Mouse (Mus musculus) CH12.LX (cell line): ENCODE results near the gene Comt. TPM values are rescaled to one million over a fixed set of nuclear protein-coding genes. Genes with fewer than 3 reads are reported as not detected.

Experiments used
- DNase-seq: peaks from one replicate; pipeline ENCODE4 v3.0.0-alpha.2; 2013; ENCODE audit errors: extremely low read depth
- H3K27ac ChIP-seq: 2 replicates; pipeline ENCODE4 v1.5.1; 2012; ENCODE audit warnings: low read depth, mild to moderate bottlenecking, control low read depth, moderate library complexity; ENCODE audit not compliant: insufficient read depth
- H3K27me3 ChIP-seq: replicated peaks from 2 replicates; pipeline ENCODE3; 2012; ENCODE audit warnings: inconsistent platforms
- H3K36me3 ChIP-seq, 2 experiments: replicated peaks in 1 of 2; 2 replicates each; pipeline versions ENCODE3 to v1.6.1; 2012; ENCODE audit warnings: inconsistent platforms in 1 of 2, low read length in 1 of 2, mild to moderate bottlenecking in 1 of 2, mixed read lengths in 1 of 2, moderate library complexity in 1 of 2; ENCODE audit not compliant: control insufficient read depth in 1 of 2, insufficient read depth in 1 of 2
- H3K4me1 ChIP-seq, 2 experiments: 2 replicates each; pipeline ENCODE4 v1.6.1; 2012; ENCODE audit warnings: inconsistent platforms in 1 of 2, moderate library complexity in 1 of 2; ENCODE audit not compliant: insufficient read depth in 2 of 2, control insufficient read depth in 1 of 2
- H3K4me2 ChIP-seq: 2 replicates; pipeline ENCODE4 v1.6.1; 2012; ENCODE audit warnings: low read depth, mild to moderate bottlenecking, control low read depth; ENCODE audit not compliant: poor library complexity, insufficient read depth, severe bottlenecking
- H3K4me3 ChIP-seq, 3 experiments: fragments of 150-350 bp in 1 of 3; sonication (generic) in 1 of 3; replicated peaks in 1 of 3; 2 replicates each; pipeline versions ENCODE3 to v1.5.1; 2011 to 2012; ENCODE audit warnings: low read depth in 2 of 3, low read length in 2 of 3, mild to moderate bottlenecking in 2 of 3, moderate library complexity in 2 of 3, control low read depth in 1 of 3, improper control_type of control experiment in 1 of 3, inconsistent platforms in 1 of 3, mixed read lengths in 1 of 3; ENCODE audit not compliant: poor library complexity in 1 of 3
- H3K79me2 ChIP-seq: replicated peaks from 2 replicates; pipeline ENCODE4 v1.6.1; 2012; ENCODE audit warnings: mild to moderate bottlenecking, moderate library complexity; ENCODE audit not compliant: control insufficient read depth, poor library complexity, insufficient read depth, severe bottlenecking; ENCODE audit errors: extremely low read depth
- H3K9ac ChIP-seq: 2 replicates; pipeline ENCODE4 v1.6.1; 2012; ENCODE audit warnings: low read depth, mild to moderate bottlenecking, control low read depth, moderate library complexity; ENCODE audit not compliant: insufficient read depth
- H3K9me3 ChIP-seq: replicated peaks from 2 replicates; pipeline ENCODE3; 2012; ENCODE audit warnings: low read length, inconsistent platforms, mixed read lengths
- BHLHE40 ChIP-seq: IDR thresholded peaks from 2 replicates; pipeline ENCODE4 v1.6.1; 2011; ENCODE audit warnings: mild to moderate bottlenecking, low read depth, low read length, improper control_type of control experiment
- CHD1 ChIP-seq: IDR thresholded peaks from 2 replicates; pipeline ENCODE4 v1.6.1; 2012; ENCODE audit warnings: low read depth, low read length, improper control_type of control experiment, inconsistent platforms
- CHD2 ChIP-seq: IDR thresholded peaks from 2 replicates; pipeline ENCODE4 v1.6.1; 2011; ENCODE audit warnings: low read length, improper control_type of control experiment
- CTCF ChIP-seq, 2 experiments: IDR thresholded peaks in 1 of 2; conservative IDR thresholded peaks in 1 of 2; 2 replicates each; pipeline ENCODE4 v1.5.1; 2011 to 2012; ENCODE audit warnings: low read depth in 2 of 2, low read length in 2 of 2, improper control_type of control experiment in 1 of 2, inconsistent platforms in 1 of 2, mild to moderate bottlenecking in 1 of 2, moderate library complexity in 1 of 2
- E2F4 ChIP-seq: IDR thresholded peaks from 2 replicates; pipeline ENCODE4 v1.6.1; 2011; ENCODE audit warnings: low read depth, low read length, improper control_type of control experiment; ENCODE audit not compliant: insufficient replicate concordance
- ETS1 ChIP-seq: conservative IDR thresholded peaks from 2 replicates; pipeline ENCODE4 v1.6.1; 2012; ENCODE audit warnings: low read depth, mild to moderate bottlenecking, inconsistent platforms, low read length, improper control_type of control experiment, moderate library complexity
- GABPA ChIP-seq: IDR thresholded peaks from 2 replicates; pipeline ENCODE4 v1.6.1; 2012; ENCODE audit warnings: low read depth, low read length, improper control_type of control experiment, inconsistent platforms; ENCODE audit not compliant: insufficient replicate concordance
- JUN ChIP-seq: IDR thresholded peaks from 2 replicates; pipeline ENCODE4 v1.6.1; 2011; ENCODE audit warnings: low read depth, mild to moderate bottlenecking, low read length, improper control_type of control experiment, moderate library complexity; ENCODE audit not compliant: insufficient read depth
- JUND ChIP-seq: conservative IDR thresholded peaks from 2 replicates; pipeline ENCODE4 v1.6.1; 2011; ENCODE audit warnings: low read depth, low read length, improper control_type of control experiment
- MAX ChIP-seq: IDR thresholded peaks from 2 replicates; pipeline ENCODE4 v1.6.1; 2011; ENCODE audit warnings: low read length, improper control_type of control experiment
- NELFE ChIP-seq: IDR thresholded peaks from 2 replicates; pipeline ENCODE4 v1.6.1; 2011; ENCODE audit warnings: low read depth, low read length, improper control_type of control experiment
- NRF1 ChIP-seq: IDR thresholded peaks from 2 replicates; pipeline ENCODE4 v1.6.1; 2014; ENCODE audit warnings: low read depth, mild to moderate bottlenecking, inconsistent platforms, low read length, improper control_type of control experiment, moderate library complexity
- POLR2A ChIP-seq: IDR thresholded peaks from 2 replicates; pipeline ENCODE4 v1.6.1; 2011; ENCODE audit warnings: low read depth, mild to moderate bottlenecking, improper control_type of control experiment, low read length
- RAD21 ChIP-seq: IDR thresholded peaks from 2 replicates; pipeline ENCODE4 v1.6.1; 2011; ENCODE audit warnings: low read depth, mild to moderate bottlenecking, low read length, improper control_type of control experiment, moderate library complexity
- RCOR1 ChIP-seq: conservative IDR thresholded peaks from 2 replicates; pipeline ENCODE4 v1.6.1; 2012; ENCODE audit warnings: low read depth, mild to moderate bottlenecking, inconsistent platforms, low read length, improper control_type of control experiment
- SMC3 ChIP-seq: IDR thresholded peaks from 2 replicates; pipeline ENCODE4 v1.6.1; 2011; ENCODE audit warnings: low read depth, low read length, improper control_type of control experiment
- TBP ChIP-seq: conservative IDR thresholded peaks from 2 replicates; pipeline ENCODE4 v1.6.1; 2011; ENCODE audit warnings: low read depth, low read length, improper control_type of control experiment
- USF1 ChIP-seq: IDR thresholded peaks from 2 replicates; pipeline ENCODE4 v1.6.1; 2014; ENCODE audit warnings: low read depth, mild to moderate bottlenecking, inconsistent platforms, low read length, improper control_type of control experiment
- USF2 ChIP-seq: conservative IDR thresholded peaks from 2 replicates; pipeline ENCODE4 v1.6.1; 2011; ENCODE audit warnings: low read depth, low read length, improper control_type of control experiment
- ZKSCAN1 ChIP-seq: IDR thresholded peaks from 2 replicates; pipeline ENCODE4 v1.6.1; 2012; ENCODE audit warnings: low read depth, inconsistent platforms, low read length, improper control_type of control experiment, borderline replicate concordance
- ZNF384 ChIP-seq: IDR thresholded peaks from 2 replicates; pipeline ENCODE4 v1.6.1; 2012; ENCODE audit warnings: low read depth, low read length, improper control_type of control experiment, inconsistent platforms
- dilution Hi-C: fragments of 300-500 bp; cut with MboI; formaldehyde crosslinking; loops from 2 replicates; pipeline ENCODE4 v1.14.3; 2020; ENCODE audit warnings: low sequenced_read_pairs; ENCODE audit not compliant: extremely low pct_unique_long_range_greater_than_20kb, extremely low pct_ligation_motif_present
- in situ Hi-C: fragments of 300-500 bp; cut with MboI; formaldehyde crosslinking; loops from 3 replicates; pipeline ENCODE4 v1.14.3; 2019; ENCODE audit warnings: low sequenced_read_pairs, low pct_ligation_motif_present, low pct_unique_long_range_greater_than_20kb, mixed read lengths
- polyA plus RNA-seq: library from polyadenylated mRNA; unstranded; fragments of >175 nt; gene quantifications from 2 replicates; pipeline ENCODE4 v1.2.1, GENCODE M21; 2012; ENCODE audit warnings: low read depth; ENCODE audit not compliant: insufficient read length
- total RNA-seq, 2 experiments: library from RNA; depleted of rRNA; stranded (reverse); fragments of 300-350 nt in 1 of 2; fragments of >200 nt in 1 of 2; gene quantifications; 2 replicates each; pipeline ENCODE4 v1.2.3; 2012 to 2014

Gene Comt
- total and polyA plus RNA-seq, 3 experiments = 74.0 to 91.6 (median 84.8) TPM

DNA sequence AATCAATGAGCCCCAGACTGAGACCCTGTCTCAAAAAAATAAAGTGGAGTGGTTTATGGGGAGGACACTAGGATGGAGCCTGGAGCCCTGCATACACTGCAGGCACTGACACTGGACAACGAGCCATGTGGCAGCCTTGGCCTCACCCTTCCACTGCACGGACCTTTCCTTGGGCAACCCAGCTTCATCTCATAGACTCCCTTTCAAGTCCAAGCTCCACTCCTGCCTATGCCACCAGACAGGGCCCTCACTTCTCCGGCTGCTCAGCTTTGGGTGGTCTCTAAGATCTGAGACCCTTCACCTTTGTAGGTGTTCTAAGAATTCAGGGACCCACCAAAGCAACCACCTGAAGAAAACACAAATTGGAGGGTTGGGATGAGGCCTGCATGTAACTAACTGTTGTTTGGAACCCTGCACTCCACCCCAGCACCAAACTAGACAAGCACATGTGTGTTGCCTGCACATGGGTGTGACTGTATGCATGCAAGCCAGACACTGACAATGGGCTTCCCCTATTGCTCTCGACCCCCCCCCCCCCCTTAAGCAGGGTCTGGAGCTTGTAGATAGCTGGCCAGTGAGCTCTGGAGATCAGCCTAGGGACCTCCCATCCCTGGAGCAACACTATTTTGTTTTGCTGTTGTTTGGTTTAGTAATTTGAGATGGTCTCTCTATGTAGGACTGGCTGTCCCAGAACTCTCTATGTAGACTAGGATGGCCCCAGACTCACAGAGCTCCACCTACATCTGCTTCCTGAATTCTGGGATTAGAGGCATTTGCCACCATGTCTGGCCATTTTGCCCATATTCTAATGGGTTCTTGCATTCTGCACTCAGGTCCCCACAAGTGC lies 7.7 kb downstream of the Comt start:
- H3K4me1 ChIP-seq = peaks cover 0 to 38% of the 10 kb centered on the region in 2 experiments; a peak in 2 of 4 replicates
- DNase-seq = no peak

DNA sequence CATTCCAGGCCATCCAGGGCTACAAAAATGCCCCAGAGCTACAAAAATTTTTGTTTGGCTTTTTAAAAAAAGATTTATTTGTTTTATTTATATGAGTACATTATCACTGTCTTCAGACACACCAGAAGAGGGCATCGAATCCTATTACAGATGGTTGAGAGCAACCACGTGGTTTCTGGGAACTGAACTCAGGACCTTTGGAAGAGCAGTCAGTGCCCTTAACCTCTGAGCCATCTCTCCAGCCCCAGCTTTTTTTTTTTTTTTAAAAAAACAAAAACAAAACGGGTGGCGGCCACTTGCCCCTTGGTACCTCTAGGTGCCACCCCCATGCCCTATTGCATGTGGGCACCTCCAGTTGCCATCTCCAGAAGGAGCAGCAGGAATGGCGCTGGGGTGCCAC lies 9.2 kb downstream of the Comt start:
- Histone ChIP-seq H3K27ac (no peak overlapping the region), H3K27me3 (no peaks in the 10 kb centered on the region), H3K4me3 (no peak overlapping the region), H3K9me3 (no peaks in the 10 kb centered on the region), H3K4me2 (no peak overlapping the region), H3K4me1 (peaks cover 3 to 44% of the 10 kb centered on the region in 2 experiments; a peak in 2 of 4 replicates), H3K79me2 (no peaks in the 10 kb centered on the region), H3K9ac (no peak overlapping the region), H3K36me3 (peaks cover 22 to 85% of the 10 kb centered on the region in 2 experiments)
- TF ChIP-seq POLR2A = no peak
- TF ChIP-seq NRF1 = no peak
- no peak for TF ChIP-seq USF1
- TF ChIP-seq MAX = no peak
- TF ChIP-seq JUN = no peak
- TF ChIP-seq RAD21 = no peak
- TF ChIP-seq NELFE = no peak
- dilution Hi-C loops (no loop called here), in situ Hi-C loops (no loop called here)
- no peak for DNase-seq

More for the DNA sequence above, 7.7 kb downstream of the Comt start:
- no peak overlapping the region for H3K4me3 ChIP-seq
- H3K4me2 ChIP-seq = no peak overlapping the region
- H3K27ac ChIP-seq = no peak overlapping the region
- no peaks in the 10 kb centered on the region; the same call in 1 of the 2 replicates for H3K79me2 ChIP-seq
- no peak overlapping the region for H3K9ac ChIP-seq
- H3K9me3 ChIP-seq = no peaks in the 10 kb centered on the region
- no peak for TF ChIP-seq POLR2A
- TF ChIP-seq JUND = no peak
- no peak for TF ChIP-seq CHD1
- no peak for TF ChIP-seq E2F4
- TF ChIP-seq, all 38 proteins: peak for 0
- dilution Hi-C loops (no loop called here), in situ Hi-C loops (no loop called here)
- no peaks in the 10 kb centered on the region for H3K27me3 ChIP-seq
- peaks cover 19 to 83% of the 10 kb centered on the region in 2 experiments for H3K36me3 ChIP-seq

- in situ Hi-C loops = no loop called here
- DNase-seq = no peak
- Histone ChIP-seq H3K9me3 (no peaks in the 10 kb centered on the region), H3K4me2 (no peak overlapping the region), H3K27ac (no peak overlapping the region), H3K9ac (no peak overlapping the region), H3K79me2 (no peaks in the 10 kb centered on the region), H3K27me3 (no peaks in the 10 kb centered on the region), H3K4me1 (peaks cover 3 to 51% of the 10 kb centered on the region in 2 experiments; a peak in 2 of 4 replicates), H3K4me3 (no peak overlapping the region), H3K36me3 (peaks cover 24 to 85% of the 10 kb centered on the region in 2 experiments)
- dilution Hi-C loops = no loop called here
- TF ChIP-seq ETS1 (no peak), JUND (no peak), USF1 (no peak), ZNF384 (no peak), CHD2 (no peak), ZKSCAN1 (no peak), BHLHE40 (no peak), CTCF (conservative IDR thresholded peaks at IDR 0.05 in 1 of 2, IDR thresholded peaks at IDR 0.05 in 1 of 2; ENCODE audit: low read depth in 2 of 2, low read length in 2 of 2) (no peak), JUN (no peak), TBP (no peak), SMC3 (no peak), NELFE (no peak), GABPA (no peak), RCOR1 (no peak), USF2 (no peak)
Observed at GRCm38 (mm10) chr16:18416837-18417236, 9.8 kb downstream of the Comt start.
